Mouse (Mus musculus) T-helper 17 cell (primary cell): ENCODE data around the gene Hectd1.

ENCODE experiments used
- in situ Hi-C, 2 experiments: fragments of 300-600 bp; cut with MboI, MseI; formaldehyde crosslinking; loops; 1 replicate in 1 of 2; 2 replicates in 1 of 2; pipeline ENCODE4 v1.15.1; 2025; ENCODE audit warnings: high pct_unique_total_duplicates in 2 of 2

Hectd1 gene

GRCm38 (mm10) chr12:51844771-51845256 lies 15.5 kb upstream of the Hectd1 start:
- in situ Hi-C loops = no loop called here

- in situ Hi-C loops = no loop called here
Observed at GRCm38 (mm10) chr12:51843576-51844520, 14.5 kb upstream of the Hectd1 start.

DNA sequence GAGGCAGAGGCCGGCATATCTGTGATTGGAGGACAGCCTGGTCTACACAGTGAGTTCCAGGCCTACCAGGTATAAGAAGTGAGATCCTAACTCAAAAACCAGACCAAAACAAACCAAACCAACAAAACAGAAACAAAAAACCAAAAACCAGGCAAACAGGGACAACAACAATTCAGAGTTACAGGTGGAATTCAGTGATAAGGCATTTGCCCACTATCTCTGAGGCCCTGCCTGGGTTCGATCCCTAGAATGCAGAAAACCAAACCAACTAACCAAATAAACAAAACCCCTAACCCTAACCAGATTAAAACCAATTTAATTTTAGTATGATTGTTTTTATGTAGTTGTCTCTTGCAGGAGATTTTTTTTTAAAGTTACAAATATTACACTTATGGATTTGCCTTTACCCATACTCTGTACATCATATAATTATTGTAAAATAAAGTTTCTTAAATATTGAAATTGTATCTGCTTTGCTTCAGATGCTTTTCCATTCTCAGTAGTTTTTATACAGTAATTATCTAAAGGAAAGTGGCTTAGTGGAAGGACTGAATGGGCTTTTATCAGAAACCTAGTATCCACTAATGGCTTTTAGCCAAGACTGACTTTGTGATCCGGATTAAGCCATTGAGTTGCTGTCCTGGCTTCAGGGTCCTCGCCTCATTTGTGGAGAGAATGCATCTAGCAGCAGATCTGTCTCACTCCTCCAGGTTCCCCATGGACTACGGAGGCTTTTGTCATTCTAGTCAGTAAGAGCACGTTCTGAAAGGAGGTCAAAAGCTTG lies 12.9 kb upstream of the Hectd1 start:
- in situ Hi-C loops = no loop called here

GRCm38 (mm10) chr12:51839856-51840255 lies 10.5 kb upstream of the Hectd1 start:
- in situ Hi-C loops = no loop called here

DNA sequence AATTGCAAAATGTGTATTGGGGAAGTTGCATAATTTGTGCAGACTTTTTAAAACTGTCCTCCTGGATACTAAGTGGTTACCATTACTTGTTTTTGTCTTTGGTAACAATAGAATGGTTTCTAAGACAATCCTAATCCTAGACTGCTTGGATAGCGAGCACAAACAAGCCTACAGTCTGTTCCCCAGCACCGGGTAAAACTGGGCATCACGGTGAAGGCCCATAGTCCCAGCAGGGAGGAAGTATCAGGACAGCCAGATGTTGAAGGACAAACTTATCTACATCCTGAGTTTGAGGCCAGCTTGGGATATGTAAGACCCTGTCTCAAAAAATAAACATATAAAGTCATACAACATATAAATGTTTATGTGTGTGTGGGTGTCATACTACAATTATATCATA lies 5.9 kb upstream of the Hectd1 start:
- in situ Hi-C loops = no loop called here

DNA sequence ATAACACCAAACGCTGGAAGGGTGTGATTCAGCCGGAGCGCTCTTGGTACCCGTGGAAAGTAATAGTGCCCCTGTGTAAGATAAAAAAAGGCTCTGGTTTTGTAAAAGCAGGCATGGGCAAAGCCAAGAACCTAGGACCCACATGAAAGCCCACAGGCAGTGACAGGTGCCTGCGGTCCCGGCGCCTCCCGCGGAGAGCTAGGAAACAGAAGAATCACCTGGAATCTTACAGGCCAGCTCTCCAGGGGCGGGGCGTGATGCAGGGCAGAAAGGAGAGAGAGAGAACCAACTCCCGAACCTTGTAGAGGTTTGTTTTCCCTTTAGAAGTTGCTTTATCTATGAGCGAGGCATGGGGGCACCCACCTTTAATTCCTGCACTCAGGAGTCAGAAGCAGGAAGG lies 2.6 kb upstream of the Hectd1 start:
- in situ Hi-C loops = loop anchor here in 1 of 2 experiments (5.0 kb wide), 1 partner anchor 35 kb away; no protein-coding TSS in a partner anchor

DNA sequence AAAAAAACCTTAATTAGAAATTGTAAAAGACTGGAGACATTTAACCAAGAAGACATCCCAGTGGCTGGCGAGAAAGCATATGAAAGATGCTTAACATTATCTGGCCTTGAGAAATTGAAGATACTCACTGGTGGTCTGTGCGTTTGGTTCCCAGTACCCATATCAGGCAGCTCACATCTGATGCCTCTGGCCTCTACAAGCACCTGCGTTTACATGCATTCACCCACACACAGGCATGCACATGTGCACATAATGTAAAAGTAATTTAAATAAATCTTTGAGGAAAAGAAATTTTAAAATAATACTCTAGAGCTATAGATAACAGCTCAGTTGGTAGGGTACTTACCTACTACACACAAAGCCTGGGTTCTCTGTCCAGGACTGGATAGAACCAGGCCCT lies 2.0 kb upstream of the Hectd1 start:
- in situ Hi-C loops = loop anchor here in 1 of 2 experiments (5.0 kb wide), 1 partner anchor 36 kb away; no protein-coding TSS in a partner anchor

- in situ Hi-C loops = loop anchor here in 1 of 2 experiments (5.0 kb wide), 1 partner anchor 37 kb away; no protein-coding TSS in a partner anchor
Observed at GRCm38 (mm10) chr12:51830671-51831070, 1.3 kb upstream of the Hectd1 start.

DNA sequence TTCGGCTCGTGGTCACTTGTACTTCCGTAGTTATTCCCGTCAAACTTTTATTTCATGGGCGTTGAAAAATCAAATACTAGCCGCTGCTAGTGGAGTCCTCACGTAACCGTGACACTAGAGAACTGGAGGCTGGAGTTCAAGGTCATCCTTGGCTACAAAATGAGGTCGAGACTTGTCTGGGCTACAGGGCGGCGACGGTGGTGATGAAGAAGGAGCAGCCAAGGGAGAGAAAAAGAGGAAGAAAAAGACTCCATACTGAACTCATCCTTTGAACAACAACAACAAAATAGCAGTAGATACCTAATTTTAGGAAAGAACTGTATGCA lies 704 bp upstream of the Hectd1 start:
- in situ Hi-C loops = loop anchor here in 1 of 2 experiments (5.0 kb wide), 1 partner anchor 37 kb away; no protein-coding TSS in a partner anchor

- in situ Hi-C loops = loop anchor here in 1 of 2 experiments (5.0 kb wide), 1 partner anchor 38 kb away; no protein-coding TSS in a partner anchor
Observed at GRCm38 (mm10) chr12:51828716-51829289, 533 bp downstream of the Hectd1 start.

DNA sequence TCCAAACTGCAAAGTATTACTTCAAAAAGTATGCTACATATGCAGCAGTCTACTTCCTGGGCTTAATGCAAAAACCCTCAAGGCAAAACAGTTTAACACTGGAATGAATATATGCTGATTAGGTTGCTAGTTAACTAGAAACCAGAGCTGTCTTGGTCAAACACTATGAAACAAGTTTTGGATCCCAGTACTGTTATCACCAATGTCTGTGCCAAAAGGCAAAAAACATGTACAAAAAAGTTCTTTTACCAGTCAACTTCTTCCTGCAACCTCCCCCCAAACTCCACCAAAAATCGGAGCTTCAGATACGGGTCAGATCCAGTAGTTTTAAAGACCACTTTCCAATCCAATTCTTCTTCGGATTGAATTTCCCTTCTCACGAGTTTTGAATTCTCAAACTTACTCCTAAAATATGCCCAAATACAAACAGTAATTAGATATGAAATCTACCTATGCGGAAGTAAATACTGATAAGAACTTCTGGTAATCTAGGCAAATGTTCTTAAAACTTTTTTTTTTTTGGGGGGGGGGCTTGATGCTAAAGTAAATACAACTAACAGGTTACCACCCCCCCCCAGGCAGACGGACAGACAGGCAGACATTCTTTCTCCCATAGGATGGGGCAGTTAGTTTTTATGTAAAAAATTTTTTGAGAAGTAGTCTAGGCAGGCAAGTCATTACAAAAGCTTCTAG lies 1.2 kb downstream of the Hectd1 start:
- in situ Hi-C loops = loop anchor here in 1 of 2 experiments (5.0 kb wide), 1 partner anchor 39 kb away; no protein-coding TSS in a partner anchor

DNA sequence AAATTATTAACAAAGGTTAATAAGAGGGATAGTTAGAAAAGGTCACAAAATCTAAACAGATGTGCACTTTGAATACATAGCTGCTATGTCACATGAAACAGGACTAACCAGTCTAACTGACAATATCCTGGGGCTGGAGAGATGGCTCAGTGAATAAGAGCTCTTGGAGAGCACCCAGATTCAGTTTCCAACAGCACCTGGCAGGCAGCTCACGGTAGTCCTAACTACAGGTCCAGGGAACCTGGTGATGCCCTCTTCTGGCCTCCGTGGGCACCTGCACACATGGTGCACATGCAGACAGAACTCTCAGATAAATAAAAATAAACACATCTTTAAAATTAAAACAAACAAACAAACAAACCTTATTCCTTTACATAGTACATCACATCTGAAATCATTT lies 4.0 kb downstream of the Hectd1 start:
- in situ Hi-C loops = loop anchor here in 1 of 2 experiments (5.0 kb wide), 1 partner anchor 42 kb away; no protein-coding TSS in a partner anchor

- in situ Hi-C loops = no loop called here
Observed at GRCm38 (mm10) chr12:51823311-51823710, 6.0 kb downstream of the Hectd1 start.

DNA sequence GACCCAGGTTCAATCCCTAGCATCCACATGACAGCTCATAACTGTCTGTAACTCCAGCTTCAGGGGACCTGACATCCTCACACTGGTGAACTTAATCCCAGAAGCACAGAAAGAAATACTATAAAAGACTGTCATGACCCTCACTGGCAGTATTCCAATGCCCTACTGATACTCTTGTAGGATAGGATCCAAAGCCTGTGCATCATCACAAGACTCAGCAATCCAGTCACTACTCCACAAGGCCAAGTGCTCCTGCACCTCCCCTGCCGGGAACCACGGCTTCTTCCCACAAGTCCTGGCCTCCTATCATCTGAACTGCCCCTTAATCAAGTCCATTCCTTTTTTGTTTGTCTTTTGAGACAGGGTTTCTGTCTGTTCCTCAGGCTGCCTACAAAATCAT lies 6.5 kb downstream of the Hectd1 start:
- in situ Hi-C loops = no loop called here

DNA sequence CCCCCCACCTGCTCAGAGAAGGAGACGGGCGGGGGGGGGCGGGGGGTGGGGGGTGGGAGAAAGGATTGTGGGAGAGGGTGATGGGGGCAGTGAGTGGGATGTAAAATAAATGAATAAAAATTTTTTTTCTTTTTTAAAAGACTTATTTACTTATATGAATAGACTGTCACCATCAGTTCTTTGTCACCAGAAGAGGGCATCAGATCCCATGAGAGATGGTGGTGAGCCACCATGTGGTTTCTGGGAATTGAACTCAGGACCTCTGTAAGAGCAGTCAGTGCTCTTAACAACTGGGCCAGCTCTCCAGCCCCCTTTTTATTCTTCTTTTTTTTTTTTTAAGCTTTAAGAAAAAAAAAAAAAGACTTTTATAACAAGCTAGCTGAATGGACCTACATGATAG lies 7.1 kb downstream of the Hectd1 start:
- in situ Hi-C loops = no loop called here

- in situ Hi-C loops = no loop called here
Observed at GRCm38 (mm10) chr12:51821256-51821655, 8.1 kb downstream of the Hectd1 start.

DNA sequence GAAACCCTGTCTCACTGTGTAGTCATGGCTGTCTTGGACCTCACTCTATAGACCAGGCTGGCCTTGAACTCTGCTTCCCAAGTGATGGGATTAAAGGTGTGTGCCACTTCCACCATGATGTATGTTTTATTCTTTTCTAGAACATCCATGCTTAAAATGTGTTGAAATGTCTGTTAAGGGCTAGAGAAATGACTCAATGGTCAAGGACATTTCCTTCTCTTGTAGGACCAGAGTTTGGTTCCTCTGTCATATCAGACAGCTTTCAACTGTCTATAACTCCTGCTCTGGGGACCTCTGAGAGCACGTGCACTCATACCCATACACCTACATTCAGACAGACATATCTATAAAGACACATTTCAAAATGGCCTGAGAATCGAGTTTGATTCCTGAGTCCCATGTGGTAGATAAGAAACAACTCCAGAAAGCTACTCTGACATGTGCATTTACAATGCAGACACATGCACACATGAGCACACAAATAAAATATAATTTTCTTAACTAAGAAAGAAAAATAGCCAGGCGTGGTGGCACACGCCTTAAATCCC lies 9.3 kb downstream of the Hectd1 start:
- in situ Hi-C loops = no loop called here

- in situ Hi-C loops = no loop called here
Observed at GRCm38 (mm10) chr12:51817815-51818613, 11.3 kb downstream of the Hectd1 start.

- in situ Hi-C loops = loop anchor here in 1 of 2 experiments (5.0 kb wide), 1 partner anchor 96 kb away; no protein-coding TSS in a partner anchor
Observed at GRCm38 (mm10) chr12:51811388-51812140, 17.8 kb downstream of the Hectd1 start.
